Mouse (Mus musculus): Measurements from ENCODE around the gene Eef1g.
"Not testable (repeated sequence)": the region's sequence is repeated elsewhere in the genome, so short reads cannot be mapped to it uniquely, and the experiment has no call there.

Eef1g gene

DNA sequence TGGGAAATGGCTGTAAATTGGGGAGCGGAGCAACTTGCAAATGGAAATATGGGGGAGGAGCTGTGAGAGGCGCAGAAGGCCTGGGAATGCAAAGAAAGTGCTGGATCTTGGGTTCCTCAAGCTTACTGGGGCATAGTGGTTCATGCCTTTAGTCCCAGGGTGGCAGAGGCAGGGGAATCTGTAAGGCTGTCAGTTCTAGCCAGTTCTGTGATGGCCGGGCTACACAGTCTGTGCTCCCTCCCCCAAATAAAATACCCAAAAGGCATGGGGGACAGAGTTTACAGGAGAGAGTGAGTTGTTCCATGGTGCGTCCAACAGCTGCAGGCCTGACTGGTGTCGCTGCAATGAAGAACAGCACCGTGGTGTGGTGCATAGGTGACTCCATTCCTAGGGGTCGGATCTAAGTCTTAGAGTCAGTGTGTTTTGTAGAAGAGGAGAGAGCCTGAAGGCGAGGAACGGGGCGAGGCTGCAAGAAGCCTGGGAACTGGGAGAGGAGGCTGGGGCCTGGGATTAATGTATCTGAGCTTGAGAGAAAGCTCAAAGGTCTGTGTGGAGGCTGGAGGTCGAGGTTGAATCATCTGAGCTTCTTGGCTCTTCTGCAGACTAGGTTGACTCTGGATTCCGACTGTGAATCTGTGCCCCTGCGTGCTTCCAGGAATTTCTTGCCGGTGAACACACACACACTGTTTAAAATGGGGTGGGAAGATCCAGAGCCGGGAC lies 21.7 kb downstream of the Eef1g start:
- peak; percentile 53 for DNase-seq

DNA sequence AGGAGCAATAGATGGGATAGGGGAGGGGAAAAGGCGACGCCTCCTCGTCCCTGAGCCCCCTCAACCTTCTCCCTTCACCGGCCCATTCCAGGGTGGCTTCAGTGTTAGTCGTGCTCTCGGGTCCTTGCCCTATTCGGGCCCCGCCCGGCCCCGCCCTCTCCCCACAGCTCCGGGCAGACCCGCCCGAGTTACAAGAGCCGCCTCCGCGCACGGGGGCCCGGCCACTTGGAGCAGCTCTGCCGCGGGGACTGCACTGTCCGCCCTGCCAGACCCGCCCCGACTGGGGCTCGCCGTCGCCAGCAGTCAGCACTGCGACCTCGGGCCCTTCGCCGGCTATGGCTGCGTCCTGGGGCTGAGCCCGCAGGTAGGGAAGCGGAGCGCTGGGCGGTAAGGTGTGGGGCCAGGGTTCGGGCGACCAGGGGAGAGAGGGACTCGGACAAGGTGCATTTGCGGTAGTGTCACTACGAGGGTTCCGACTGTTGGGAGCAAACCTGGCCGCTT lies 22.3 kb downstream of the Eef1g start, which contains the start of gene Ahnak:
Ahnak (plus strand) TSS at position 219 of the 501 bp plus-strand sequence.
- peak; percentile 60 for DNase-seq

DNA sequence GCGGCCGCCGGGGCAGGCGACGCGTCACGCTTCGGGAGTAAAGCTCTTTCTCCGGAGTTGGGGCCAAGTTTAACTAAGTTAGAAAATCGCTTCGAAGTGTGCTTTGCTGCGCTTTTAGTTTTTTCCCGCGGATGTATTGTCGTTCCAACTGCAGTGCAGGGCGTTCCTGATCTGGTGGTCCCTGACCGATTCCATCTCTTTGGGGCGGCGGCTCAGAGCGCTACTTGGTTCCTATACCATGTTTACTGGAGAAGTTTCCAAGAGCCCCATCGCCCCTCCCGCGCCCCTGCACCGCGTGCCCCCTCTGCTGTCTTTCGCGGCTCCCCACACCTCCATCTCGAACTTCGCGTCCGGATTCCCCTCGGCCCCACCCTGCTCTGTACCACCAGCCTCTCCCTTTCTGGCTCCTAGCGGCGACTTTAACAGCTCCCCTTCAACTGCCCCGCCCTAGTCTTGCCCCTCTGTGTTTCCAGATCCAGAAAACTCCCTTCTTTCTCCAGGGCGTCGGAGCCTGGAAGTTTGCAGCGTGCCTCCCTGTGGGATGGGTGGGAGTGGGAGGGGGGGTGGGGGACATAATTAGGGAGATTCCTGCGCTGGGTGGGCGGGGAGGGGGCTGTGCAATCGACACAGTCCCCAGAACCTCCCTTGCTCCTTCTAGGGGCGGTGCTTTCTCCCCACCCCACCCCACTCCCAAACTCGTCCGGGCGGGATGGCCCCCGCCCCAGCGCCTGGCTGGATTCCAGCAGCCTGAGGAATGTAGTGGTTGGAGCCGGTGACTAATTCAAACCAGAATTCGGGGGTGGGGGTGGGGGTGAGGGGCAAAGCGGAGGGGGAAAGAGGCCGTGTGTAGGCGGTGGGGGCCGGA lies 23.0 kb downstream of the Eef1g start:
- peak; percentile 79 for DNase-seq

DNA sequence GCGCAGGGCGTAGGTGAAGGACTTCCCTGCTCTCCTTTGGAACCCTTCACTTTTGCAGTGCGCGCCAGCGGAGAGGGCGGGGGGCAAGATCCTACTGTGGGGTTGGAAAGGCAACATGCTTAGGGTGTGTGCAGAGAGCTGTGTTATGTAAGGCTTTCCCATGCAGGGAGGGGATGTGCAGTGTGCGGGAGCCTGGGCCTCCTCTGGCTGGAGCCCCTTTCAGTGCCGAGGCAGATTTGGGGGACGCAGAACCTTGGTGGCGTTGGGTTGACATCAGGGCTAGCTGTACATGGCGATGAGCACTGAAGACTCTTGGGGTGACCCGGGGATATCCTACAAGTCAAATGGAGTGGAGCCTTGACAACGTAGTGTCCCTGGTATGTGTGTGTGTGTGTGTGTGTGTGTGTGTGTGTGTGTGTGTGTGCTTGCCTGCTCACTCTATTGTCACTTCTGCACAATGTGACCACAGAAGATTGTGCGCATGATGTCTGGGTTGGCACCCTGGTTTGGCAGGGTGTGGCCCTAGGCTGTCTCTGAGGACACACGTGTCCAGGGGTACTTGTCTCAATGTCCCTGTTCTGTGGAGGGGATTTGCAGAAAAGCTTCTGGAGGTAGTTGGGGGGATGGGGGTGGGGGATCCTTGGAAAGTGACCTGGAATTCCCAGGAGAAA lies 23.7 kb downstream of the Eef1g start:
- no peak for DNase-seq

GRCm38 (mm10) chr19:8991245-8991870 lies 24.5 kb downstream of the Eef1g start:
- DNase-seq = no peak

DNA sequence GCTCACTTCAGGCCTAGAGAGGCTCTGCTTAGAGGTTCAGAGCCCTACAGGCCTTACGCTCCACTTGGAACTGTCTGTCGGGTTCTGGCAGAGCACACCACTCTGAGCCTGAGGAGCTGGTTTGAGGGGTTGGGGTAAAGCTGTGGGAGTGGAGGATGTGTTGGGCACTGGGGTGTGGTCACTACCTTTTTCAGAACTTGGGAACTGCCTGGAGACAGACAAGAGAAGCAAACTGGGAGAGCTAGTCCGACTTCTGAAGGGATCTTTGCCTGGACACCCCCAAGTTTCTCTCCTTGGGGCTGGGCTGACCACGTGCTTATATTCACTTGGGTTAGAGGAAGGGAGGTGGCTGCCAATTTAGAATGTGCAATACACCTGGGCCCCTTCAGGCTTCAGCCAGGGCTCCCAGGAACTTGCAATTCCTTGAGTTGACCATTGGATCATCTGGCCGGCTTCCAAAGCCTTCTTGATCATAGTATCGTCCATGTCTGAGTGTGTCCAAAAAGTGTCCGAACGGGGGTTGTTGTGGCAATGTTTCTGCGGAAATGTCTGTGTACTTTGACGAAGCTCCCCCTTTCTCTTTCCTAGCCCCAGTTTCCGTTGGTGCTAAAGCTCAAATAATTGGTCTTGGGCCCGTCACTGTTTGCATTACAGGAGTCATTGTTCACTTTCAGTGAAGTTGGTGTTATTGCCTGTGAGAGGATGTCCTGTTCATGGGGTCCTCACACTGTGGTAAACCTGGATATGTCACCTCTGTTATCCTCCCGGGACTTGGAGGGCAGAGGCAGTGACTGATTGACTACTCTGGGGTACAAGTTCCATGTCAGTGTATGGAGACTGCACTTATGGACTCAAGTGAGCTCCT lies 25.3 kb downstream of the Eef1g start:
- DNase-seq = peak; percentile 64

DNA sequence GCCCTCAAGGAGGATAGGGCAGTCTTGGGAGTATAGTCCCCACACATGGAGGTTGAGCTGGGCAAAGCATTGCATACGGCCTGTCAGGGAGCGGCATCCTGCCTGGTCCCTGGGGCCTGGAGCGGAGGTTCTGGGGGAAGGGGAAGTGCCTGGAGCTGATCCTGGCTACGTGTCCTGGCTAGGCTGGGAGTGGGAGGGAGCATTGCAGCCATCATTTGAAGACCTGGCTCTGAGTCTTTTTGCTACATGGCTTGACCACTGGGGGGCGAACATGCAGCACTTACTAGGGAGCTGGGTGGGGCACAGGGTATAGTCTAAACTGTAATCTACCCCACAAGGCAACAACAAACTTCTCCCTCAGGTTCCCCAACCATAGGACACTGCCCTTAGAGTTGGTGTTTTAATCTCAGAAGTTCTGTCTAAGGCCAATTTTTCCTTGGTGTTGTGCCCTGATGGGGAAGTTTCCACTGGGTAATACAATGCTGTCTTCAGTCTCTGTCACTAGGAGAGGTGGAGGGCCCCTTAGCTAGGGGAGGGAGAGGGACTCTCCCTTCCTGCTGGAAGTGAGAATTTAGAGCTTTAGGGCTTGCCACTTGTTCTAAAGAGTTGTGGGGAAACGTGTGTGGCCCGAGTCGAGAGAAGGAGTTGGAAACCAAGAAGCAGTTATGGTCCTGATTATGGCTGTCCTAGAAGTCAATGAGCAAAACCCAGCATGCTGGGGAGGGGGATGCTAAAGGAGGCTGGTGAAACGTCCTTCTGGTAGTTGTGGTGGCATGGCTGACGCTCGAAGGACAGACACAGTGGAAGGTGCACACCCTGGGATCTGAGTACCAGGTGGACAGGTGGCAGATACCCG lies 26.2 kb downstream of the Eef1g start:
- DNase-seq = peak; percentile 87

DNA sequence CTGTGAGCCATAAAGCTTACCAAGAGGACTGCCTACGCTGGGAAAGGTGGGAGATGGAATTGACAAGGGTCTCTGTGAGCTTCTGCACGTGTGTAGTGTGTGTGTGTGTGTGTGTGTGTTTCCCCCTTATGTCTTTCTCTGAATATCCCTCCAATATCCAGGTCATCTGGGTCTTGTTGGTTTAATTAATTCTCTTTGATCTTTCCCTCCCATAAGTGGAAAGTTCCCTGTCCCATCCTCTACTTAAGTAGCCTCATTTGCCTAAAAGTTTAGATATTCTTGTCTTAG lies 26.7 kb downstream of the Eef1g start:
- DNase-seq = no peak

DNA sequence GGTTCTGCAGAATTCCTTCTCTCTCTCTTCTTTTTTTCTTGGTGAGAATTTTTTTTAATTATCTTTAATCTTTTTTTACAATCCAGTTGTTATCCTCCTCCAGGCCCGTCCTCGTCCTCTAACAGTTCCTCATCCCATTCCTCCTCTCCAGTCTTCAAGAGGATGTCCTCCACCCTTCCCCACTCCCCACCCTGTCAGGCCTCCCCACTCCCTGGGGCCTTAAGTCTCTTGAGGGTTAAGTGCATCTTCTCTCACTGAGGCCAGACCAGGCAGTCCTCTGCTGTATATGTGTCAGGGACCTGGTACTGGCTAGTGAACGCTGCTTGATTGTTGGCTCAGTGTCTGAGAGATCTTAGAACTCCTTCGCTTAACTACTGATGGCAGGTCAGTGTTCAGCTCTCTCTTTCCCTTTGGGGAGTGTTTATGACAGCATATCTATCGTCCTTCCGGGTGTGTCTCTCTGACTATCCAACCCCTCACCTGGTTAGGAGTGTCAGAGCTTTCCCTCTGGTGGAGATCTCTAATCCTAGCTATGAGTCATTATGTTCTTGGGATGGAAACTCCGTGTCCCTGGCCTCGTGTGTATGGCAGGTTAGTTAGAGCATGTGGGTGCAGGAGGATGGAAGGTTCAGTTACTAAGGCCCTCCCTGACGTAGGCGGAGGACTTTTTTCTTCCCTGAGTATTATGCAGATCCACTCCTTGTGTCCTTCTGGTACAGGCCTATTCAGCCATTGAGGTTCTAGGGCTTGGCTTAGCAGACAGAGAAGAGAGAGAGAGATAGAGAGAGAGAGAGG lies 28.2 kb downstream of the Eef1g start:
- DNase-seq = no peak

DNA sequence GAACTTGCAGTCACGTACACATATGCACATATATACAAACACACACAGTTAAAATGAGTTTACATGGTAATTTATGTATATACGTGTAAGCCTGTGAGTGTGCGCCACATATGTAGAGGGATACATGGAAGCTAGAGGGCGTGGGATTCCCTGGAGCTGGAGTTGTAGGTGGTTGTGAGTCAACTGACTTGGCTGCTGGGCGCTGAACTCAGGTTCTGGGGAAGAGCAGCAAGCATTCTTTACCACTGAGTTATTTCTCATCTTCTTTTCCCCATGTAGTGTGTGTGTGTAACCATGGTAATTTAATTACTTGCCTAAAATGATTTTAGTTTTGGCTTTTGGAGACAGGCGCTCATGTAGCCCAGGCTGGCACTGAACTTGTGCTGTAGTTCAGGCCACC lies 29.8 kb downstream of the Eef1g start:
- no peak for DNase-seq

DNA sequence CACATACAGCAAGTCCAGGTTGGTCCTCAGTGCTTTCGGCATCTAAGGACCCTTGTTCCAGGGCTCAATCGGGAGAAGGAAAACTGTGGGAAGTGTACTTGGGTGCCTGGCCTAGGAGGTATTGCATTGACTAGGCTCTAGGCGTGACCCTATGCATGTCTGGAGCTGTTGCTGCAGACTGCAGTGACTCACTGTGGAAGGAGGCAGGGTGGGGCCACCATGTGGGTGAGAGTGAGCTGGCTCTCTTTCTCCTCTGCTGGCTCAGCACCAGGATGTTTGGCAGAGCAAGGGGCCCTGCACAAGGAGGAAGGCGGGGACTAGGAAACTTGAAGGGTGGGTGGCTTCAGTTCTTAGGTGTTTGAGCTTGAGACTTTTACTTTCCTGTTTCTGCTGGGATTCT lies 30.7 kb downstream of the Eef1g start:
- peak; percentile 75 for DNase-seq

DNA sequence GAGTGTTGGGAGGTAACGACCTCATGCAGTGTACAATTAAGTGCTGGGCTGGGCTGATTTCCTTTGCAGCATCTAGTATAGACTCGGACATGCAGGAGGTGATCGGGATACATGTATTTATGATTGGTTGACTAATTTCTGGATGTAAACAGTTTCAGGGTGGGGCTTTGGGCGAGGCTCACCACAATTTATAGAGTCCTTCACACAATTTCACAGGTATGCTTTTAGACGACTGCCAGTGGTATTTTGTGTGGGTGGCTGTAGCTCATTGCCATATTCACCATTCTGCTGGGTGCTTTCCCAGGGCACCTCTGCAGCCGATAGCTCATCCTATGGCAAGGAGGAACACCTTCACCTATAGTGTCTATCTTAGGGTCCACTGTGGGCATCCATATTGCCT lies 31.7 kb downstream of the Eef1g start:
- no peak for DNase-seq

GRCm38 (mm10) chr19:8999223-8999622 lies 32.4 kb downstream of the Eef1g start:
- no peak for DNase-seq

- not testable (repeated sequence) for DNase-seq
These were observed 40.1 kb downstream of the Eef1g start for GRCm38 (mm10) chr19:9006915-9007314.

GRCm38 (mm10) chr19:9019298-9019697 lies 52.5 kb downstream of the Eef1g start:
- no peak for DNase-seq

DNA sequence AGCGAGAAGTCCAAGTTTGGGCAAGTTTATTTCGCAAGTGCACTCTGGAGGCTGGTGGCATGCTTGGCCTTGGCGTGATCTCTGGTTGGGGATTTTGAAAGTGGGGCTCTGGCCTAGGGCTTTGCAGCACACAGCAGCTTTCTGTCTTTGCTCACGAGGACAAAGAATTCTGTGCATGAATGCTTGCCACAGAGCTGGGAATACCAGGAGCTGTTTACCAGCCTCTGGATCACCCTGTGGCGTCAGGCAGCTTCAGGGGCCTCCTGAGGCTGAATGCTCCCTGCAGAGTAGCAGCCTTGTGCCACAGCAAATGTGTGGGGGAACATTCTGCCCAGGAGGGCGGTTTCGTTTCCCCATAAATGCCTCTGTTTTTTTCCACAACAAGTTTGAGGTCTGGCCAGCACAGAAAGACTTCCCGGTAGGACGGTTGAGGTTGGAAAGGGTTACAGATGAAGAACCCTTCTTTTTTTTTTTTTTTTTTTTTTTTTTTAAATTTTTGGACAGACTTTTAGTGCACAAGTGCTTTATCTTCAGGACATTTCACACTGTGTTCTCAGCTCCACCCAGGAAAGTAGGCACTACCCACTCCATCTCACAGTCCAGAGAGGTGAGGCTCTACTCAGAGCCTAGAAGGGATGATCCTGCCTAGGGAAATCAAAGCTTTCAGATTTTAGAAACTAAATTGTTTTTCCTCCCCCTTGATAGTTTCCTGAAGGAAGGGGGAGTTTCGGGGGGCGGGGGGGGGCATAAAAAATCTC lies 56.4 kb downstream of the Eef1g start:
- DNase-seq = peak; percentile 41

- DNase-seq = peak; percentile 33
These were observed 58.9 kb downstream of the Eef1g start for GRCm38 (mm10) chr19:9025562-9026257.

DNA sequence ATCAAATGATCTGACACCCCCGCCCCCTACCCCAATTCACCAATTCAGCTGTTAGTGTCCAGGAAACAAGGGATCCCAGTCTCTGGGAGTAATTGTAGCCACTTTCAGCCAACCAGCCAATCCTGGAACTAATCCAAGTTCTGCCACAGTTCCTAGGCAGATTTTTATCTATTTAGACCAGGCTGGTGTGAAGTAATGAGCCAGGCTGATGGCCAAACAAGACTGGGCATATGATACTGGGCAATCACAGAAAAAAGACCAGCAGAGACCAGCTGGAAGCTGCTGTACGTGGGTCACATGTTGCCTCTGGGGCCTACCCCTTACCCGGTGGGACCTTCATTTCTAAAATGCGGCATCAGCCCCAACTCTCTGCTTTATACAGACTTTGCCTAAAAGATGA lies 59.8 kb downstream of the Eef1g start:
- DNase-seq = peak; percentile 40

- peak; percentile 50 for DNase-seq
These were observed 61.0 kb downstream of the Eef1g start for GRCm38 (mm10) chr19:9027795-9028194.
